Mouse (Mus musculus) cerebellum, adult 2 months (tissue): ENCODE data around the gene Lpar6.
A peak's percentile ranks its signal among the peaks of the same experiment; 100 is the strongest.

Experiments
- CTCF ChIP-seq: fragments of 200-500 bp; IDR thresholded peaks from 2 replicates; pipeline ENCODE4 v1.5.1; 2011; ENCODE audit warnings: low read depth, mild to moderate bottlenecking, control low read depth, low read length, moderate library complexity, borderline replicate concordance; ENCODE audit not compliant: insufficient read depth
- POLR2A ChIP-seq: fragments of 200-500 bp; IDR thresholded peaks from 2 replicates; pipeline ENCODE4 v1.6.1; 2011; ENCODE audit warnings: low read length, control low read depth, borderline replicate concordance; ENCODE audit not compliant: insufficient read depth

DNA sequence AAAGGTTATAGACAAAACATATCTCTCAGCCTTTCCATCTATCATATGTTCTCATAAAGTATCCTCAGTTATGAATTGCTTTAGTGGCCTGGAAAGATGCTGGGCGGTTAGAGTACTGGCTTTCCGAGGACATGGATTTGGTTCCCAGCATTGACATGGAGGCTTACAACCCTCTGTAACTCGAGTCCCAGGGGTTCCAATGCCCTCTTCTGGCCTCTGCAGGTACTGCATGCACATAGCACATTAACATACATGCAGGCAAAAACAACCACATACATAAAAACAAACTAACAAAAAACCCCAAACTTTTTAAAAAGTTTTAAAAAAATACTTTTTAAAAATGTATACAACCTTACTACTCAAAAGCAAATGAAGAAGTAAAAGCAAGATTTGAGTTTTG is 28.5 kb downstream of the Lpar6 start:
- TF ChIP-seq CTCF (peak; percentile 17; the same call in 1 of the 2 replicates), POLR2A (no peak)
